9 mouse cellular contexts compared by ENCODE assay signal in the genomic region with DNA sequence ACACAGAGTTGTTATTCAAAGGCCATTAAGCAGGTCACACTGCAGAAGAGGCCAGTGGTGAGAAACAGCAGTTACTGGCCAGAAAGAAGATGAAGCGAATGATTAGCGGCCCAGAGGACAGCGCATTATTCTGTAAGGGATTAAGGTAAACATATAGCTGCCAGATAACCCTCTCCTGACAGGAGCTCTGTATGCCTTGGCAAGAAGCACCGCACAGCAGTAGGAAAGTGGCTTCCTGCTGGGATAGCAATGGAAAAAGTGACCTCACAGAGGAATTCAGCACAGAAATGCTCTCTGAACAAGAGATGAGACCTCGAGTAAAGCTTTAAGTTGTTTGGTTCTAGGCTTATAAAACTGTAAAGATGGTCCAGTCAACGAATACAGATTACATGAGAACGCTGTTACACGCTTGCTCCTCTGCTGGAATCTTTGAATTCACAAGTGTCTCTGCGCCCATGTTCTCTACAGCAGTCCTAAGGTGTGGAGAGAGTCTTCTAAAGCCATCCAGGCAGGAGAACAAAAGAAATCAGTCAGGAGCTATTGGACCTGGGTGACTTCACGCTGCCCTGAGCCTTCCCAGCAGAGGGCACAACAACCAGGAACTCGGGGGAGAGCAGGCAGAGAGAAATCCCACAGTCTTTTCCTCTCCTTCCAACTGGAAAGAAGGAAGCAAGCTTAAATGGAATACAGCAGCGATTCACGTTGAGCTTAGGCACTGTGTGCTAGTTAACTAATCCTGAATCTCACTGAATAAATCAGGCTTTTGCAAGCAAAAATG. TPM values are rescaled to one million over a fixed set of nuclear protein-coding genes. Genes with fewer than 3 reads are reported as not detected.
DNase-seq lines count a peak whose midpoint lies in the region; ATAC-seq and TF ChIP-seq lines count a peak whose summit lies in the region.
"Had no signal": no experiment of that assay in that cellular context is flagged by ENCODE, and none has a peak within 500 bp of the region (broad histone marks: within the 10 kb centered on the region; RNA-seq: fewer than 3 reads in every experiment).

No protein-coding gene starts in this region.

- no peaks in the 10 kb centered on the region for H3K4me1 ChIP-seq in kidney, adult 2 months (ENCODE audit: control insufficient read depth, insufficient read depth, low read length)
- H3K4me1 ChIP-seq in heart, embryonic 12.5 days (replicated peaks): peaks cover 17% of the 10 kb centered on the region
- H3K4me1 ChIP-seq in midbrain, embryonic 16.5 days (ENCODE audit: control insufficient read depth, insufficient read depth, low read length): peaks cover 6% of the 10 kb centered on the region; the same call in 1 of the 2 replicates

- WGBS in kidney, adult 2 months: 65% methylated on average over 13 of the region's 13 CpGs
- WGBS in heart, embryonic 12.5 days: 36% methylated on average over 13 of the region's 13 CpGs
- WGBS in midbrain, embryonic 16.5 days: 47% methylated on average over 13 of the region's 13 CpGs

- H3K27ac ChIP-seq in kidney, adult 2 months (ENCODE audit: insufficient read depth, low read depth, low read length): no peak overlapping the region
- H3K27ac ChIP-seq in heart, embryonic 12.5 days (ENCODE audit: poor library complexity, severe bottlenecking): peak overlapping the region; percentile 90
- H3K27ac ChIP-seq in midbrain, embryonic 16.5 days (ENCODE audit: low read length): 0 out of 2 replicates have a peak overlapping the region, but pooled peaks have one; percentile 10
- no peak overlapping the region for H3K27ac ChIP-seq in layer of hippocampus, adult 2 months

- H3K4me2 ChIP-seq in heart, embryonic 12.5 days: peak overlapping the region; percentile 22; the same call in 1 of the 2 replicates
- H3K4me2 ChIP-seq in midbrain, embryonic 16.5 days (ENCODE audit: low read length): no peak overlapping the region

- no peaks in the 10 kb centered on the region for H3K27me3 ChIP-seq in kidney, adult 2 months (replicated peaks; ENCODE audit: control insufficient read depth, insufficient read depth, low read length)
- no peaks in the 10 kb centered on the region for H3K27me3 ChIP-seq in heart, embryonic 12.5 days (replicated peaks)
- no peaks in the 10 kb centered on the region for H3K27me3 ChIP-seq in midbrain, embryonic 16.5 days (ENCODE audit: control insufficient read depth, insufficient read depth, low read depth, low read length)

- TF ChIP-seq CTCF in kidney, adult 2 months (conservative IDR thresholded peaks at IDR 0.05; ENCODE audit: insufficient read depth, insufficient read length, low read depth, low read length): peak; percentile 23; the same call in 1 of the 2 replicates
- TF ChIP-seq CTCF in layer of hippocampus, adult 2 months (conservative IDR thresholded peaks at IDR 0.05): no peak

- DNase-seq in kidney, adult 2 months: no peak
- no peak for DNase-seq in kidney, adult 11 months
- peak; percentile 46 for DNase-seq in cerebellum, adult 9-11 months
- DNase-seq in MN1 (ENCODE audit: low spot score): no peak
- no peak for DNase-seq in layer of hippocampus, adult 2 months (ENCODE audit: low spot score in 2 of 2)
- DNase-seq in spleen, postnatal 14 days (ENCODE audit: low spot score in 2 of 2): no peak
- DNase-seq: thymus, adult 18-20 months had no signal

- H3K36me3 ChIP-seq in kidney, adult 2 months (ENCODE audit: control insufficient read depth, insufficient read depth, low read length): no peaks in the 10 kb centered on the region
- H3K36me3 ChIP-seq in heart, embryonic 12.5 days: peaks cover 14% of the 10 kb centered on the region
- no peaks in the 10 kb centered on the region for H3K36me3 ChIP-seq in midbrain, embryonic 16.5 days (ENCODE audit: control insufficient read depth, insufficient read depth, low read length)

- peak; percentile 85 for ATAC-seq in heart, embryonic 12.5 days (ENCODE audit: insufficient number of reproducible peaks, low FRiP score)
- 0 out of 2 replicates have a peak, but pooled peaks have one; percentile 25 for ATAC-seq in midbrain, embryonic 16.5 days

- no peak overlapping the region for H3K9ac ChIP-seq in heart, embryonic 12.5 days
- no peak overlapping the region for H3K9ac ChIP-seq in midbrain, embryonic 16.5 days (ENCODE audit: low read depth, low read length)

- no peak overlapping the region for H3K4me3 ChIP-seq in kidney, adult 2 months (ENCODE audit: insufficient read depth, low read depth, low read length)
- H3K4me3 ChIP-seq in heart, embryonic 12.5 days: no peak overlapping the region
- H3K4me3 ChIP-seq in midbrain, embryonic 16.5 days (ENCODE audit: low read depth, low read length): no peak overlapping the region
- H3K4me3 ChIP-seq in layer of hippocampus, adult 2 months: no peak overlapping the region

- no peak for TF ChIP-seq POLR2A in kidney, adult 2 months (IDR thresholded peaks at IDR 0.05; ENCODE audit: low read depth, low read length)

- H3K9me3 ChIP-seq in heart, embryonic 12.5 days (replicated peaks): no peaks in the 10 kb centered on the region
- H3K9me3 ChIP-seq in midbrain, embryonic 16.5 days (replicated peaks; ENCODE audit: control insufficient read depth, low read length, poor library complexity, severe bottlenecking): no peaks in the 10 kb centered on the region

RNA-seq across cellular contexts. Expression of gene Tsen15, which starts 18.0 kb away (rescaled TPM):
- polyA plus RNA-seq in kidney, adult 2 months (2012; rRNA removed): 14.6 and 18.8 TPM in 2 replicates
- polyA plus RNA-seq in heart, embryonic 12.5 days (2016; fragmentation: Nextera tagmentation; extraction: Ambion mirVana): 64.2 and 64.6 TPM in 2 replicates
- 39.3 and 42.6 TPM in 2 replicates for polyA plus RNA-seq in midbrain, embryonic 16.5 days (2015; fragmentation: Nextera tagmentation; extraction: Ambion mirVana)
- 10 to 100 TPM; 35.3 to 39.3 TPM for total RNA-seq in layer of hippocampus, adult 2 months (2021)

RNA-seq across cellular contexts. Expression of gene Colgalt2, which starts 31.1 kb away (rescaled TPM):
- polyA plus RNA-seq in kidney, adult 2 months (2012; rRNA removed): 7.5 and 7.6 TPM in 2 replicates
- polyA plus RNA-seq in heart, embryonic 12.5 days (2016; fragmentation: Nextera tagmentation; extraction: Ambion mirVana): 5.5 TPM in 2 replicates
- polyA plus RNA-seq in midbrain, embryonic 16.5 days (2015; fragmentation: Nextera tagmentation; extraction: Ambion mirVana): 4.4 and 5.1 TPM in 2 replicates
- 1 to 10 TPM; 6.2 to 7.1 TPM for total RNA-seq in layer of hippocampus, adult 2 months (2021)

Comparison
In these comparisons a context has a peak if more than half of its experiments do, and no peak if none do; other contexts are left out.
1. H3K27ac ChIP-seq: peak in heart, embryonic 12.5 days (single experiment) and midbrain, embryonic 16.5 days (single experiment); none in kidney, adult 2 months (single experiment) and layer of hippocampus, adult 2 months (single experiment).